Mouse (Mus musculus) urinary bladder, adult 2 months (tissue): ENCODE data around the gene Ppp1cc. TPM values are rescaled to one million over a fixed set of nuclear protein-coding genes. Genes with fewer than 3 reads are reported as not detected.
"Not testable (repeated sequence)": the region's sequence is repeated elsewhere in the genome, so short reads cannot be mapped to it uniquely, and the experiment has no call there.

Experiments
- DNase-seq: peaks from one replicate; pipeline ENCODE4 v3.0.0; 2022; ENCODE audit warnings: low spot score
- polyA plus RNA-seq: library from polyadenylated mRNA; depleted of rRNA; stranded (reverse); fragments of >200 nt; gene quantifications from 2 replicates; pipeline ENCODE4 v1.2.3, GENCODE M21; 2012; rRNA removed

Ppp1cc gene
- polyA plus RNA-seq, 1 experiment = 172 TPM

DNA sequence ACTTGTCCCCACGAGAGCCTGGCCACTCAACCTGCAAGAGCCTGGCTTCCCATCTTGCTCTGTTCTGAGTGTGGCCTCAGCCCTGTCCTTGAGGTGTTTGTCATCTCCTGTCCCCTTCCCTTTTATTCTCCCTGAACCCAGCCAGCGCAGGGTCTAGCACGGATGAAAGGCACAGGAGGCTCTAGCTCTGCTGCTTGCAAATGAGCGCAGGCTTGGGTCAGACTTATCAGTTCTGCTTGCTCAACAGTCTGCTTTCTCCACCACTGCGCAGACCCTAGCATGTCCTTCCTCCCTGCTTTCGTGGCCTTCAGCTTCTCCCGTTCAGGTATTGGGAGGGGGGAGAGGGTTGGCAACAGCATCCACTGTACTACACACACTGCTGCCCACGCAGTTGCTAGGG is 54.0 kb downstream of the Ppp1cc start:
- DNase-seq = no peak

DNA sequence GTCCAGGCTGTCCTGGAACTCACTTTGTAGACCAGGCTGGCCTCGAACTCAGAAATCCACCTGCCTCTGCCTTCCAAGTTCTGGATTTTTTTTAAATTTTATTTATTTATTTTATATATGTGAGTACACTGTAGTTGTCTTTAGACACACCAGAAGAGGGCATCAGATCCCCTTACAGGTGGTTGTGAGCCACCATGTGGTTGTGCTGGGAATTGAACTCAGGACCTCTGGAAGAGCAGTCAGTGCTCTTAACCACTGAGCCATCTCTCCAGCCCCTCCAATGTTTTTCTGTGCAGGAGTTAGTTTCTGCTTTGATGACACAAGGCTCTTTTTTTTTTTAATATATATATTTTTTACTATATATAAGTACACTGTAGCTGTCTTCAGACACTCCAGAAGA is 54.7 kb downstream of the Ppp1cc start:
- not testable (repeated sequence) for DNase-seq

- no peak for DNase-seq
These were observed 55.8 kb downstream of the Ppp1cc start for GRCm38 (mm10) chr5:122213861-122214260.

GRCm38 (mm10) chr5:122217636-122218035 is 59.6 kb downstream of the Ppp1cc start:
- DNase-seq = no peak

DNA sequence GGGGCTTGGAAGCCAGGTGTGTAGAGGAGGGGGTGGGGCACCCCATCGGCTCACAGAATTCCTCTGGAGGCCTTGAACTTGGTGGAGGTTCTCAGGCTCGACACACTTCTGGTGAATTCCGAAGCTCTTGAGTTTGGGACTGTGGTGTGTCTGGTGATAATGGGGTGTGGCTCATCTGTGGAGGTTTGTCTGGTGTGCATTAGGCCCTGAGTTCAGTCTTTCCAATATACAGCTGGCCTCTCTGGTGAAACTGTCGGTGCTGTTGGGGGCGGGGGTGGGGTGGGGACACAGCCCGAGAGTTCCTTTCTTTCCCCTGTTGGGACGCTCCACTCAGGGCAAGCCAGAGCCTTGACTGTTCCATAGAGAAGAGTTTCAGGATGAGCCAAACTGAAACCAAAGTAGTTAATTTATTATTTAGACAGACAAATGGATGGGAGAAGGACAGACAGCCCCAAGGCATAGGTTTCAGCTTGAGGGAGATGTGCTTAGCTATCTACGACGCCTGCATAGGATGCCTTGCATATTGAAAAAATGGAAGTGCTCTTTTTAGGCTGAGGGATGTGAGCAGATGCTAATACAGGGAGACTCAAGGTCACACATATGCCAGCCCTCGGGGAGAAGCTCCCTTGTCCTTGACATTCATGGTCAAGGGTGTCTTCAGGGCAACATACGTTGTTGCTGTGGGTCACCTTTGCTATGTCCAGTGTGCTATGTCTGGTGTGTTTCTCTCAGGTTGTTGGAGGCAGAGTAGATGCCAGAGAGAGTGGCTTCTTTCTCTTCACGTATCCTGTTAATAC is 60.2 kb downstream of the Ppp1cc start:
- DNase-seq = no peak

- no peak for DNase-seq
These were observed 60.9 kb downstream of the Ppp1cc start for GRCm38 (mm10) chr5:122218928-122219327.

- DNase-seq = no peak
These were observed 61.9 kb downstream of the Ppp1cc start for GRCm38 (mm10) chr5:122219655-122220629.

DNA sequence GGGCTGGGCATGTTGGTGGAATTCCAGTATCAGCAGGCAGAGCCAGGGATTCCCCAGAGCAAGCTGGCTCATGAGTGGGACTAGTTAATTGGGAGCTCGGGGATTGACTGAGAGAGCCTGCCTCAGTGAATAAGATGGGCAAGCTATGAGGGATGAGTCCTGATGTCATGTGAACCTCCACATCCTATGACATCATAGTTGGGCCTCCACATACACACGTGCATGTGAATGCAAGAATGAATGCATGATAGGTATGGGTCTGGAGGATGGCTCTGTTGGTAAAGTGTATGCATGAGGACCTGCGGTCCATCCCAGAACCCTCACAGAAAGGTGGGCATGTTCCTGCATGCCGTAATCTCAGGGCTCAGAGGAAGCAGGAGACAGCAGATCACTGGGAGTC is 63.0 kb downstream of the Ppp1cc start:
- no peak for DNase-seq

DNA sequence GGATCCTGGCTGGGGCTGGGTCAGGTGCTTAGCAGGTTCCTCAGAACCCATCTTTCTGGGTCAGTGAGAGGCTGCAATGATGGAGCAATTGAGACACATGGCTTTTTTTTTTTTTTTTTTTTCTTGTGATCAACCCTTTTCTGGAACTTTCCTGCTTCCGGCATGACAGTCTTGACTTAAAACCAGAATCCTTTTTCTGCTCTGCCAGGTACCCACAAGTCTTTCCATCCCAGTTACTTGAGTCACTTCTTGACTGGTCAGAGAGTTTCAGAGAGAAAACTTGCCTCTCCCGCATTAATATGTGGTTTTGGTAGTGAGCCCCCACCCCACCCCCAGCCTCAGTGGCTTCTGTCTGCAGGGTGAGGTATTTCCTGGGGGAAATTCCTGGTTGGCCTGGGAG is 66.2 kb downstream of the Ppp1cc start:
- DNase-seq = no peak

Other genes with a start within 250 kb of the Ppp1cc start
- gene Cux2, start 108.2 kb upstream of the Ppp1cc start, polyA plus RNA-seq = 4.7 and 5.1 TPM in 2 replicates
- gene Myl2, start 57.3 kb upstream of the Ppp1cc start, polyA plus RNA-seq = not detected in 2 replicates
- 0.18 and 0.19 TPM in 2 replicates for gene Ccdc63, start 17.5 kb upstream of the Ppp1cc start, polyA plus RNA-seq
- 3.6 and 6.0 TPM in 2 replicates for gene Hvcn1, start 48.5 kb downstream of the Ppp1cc start, polyA plus RNA-seq
- 15.6 and 17.7 TPM in 2 replicates for gene Tctn1, start 106.2 kb downstream of the Ppp1cc start, polyA plus RNA-seq
- gene Pptc7, start 126.1 kb downstream of the Ppp1cc start, polyA plus RNA-seq = 22.6 and 25.2 TPM in 2 replicates
- gene Rad9b, start 196.0 kb downstream of the Ppp1cc start, polyA plus RNA-seq = 11.4 and 13.9 TPM in 2 replicates
- gene Vps29, start 196.1 kb downstream of the Ppp1cc start, polyA plus RNA-seq = 114 and 152 TPM in 2 replicates
- 32.2 and 40.1 TPM in 2 replicates for gene Gpn3, start 213.6 kb downstream of the Ppp1cc start, polyA plus RNA-seq
- gene Fam216a, start 214.1 kb downstream of the Ppp1cc start, polyA plus RNA-seq = 26.4 and 33.0 TPM in 2 replicates
- 295 and 362 TPM in 2 replicates for gene Arpc3, start 233.6 kb downstream of the Ppp1cc start, polyA plus RNA-seq